Mouse (Mus musculus) large intestine, adult 2 months (tissue): ENCODE measurements around the gene Abcg8. TPM values are rescaled to one million over a fixed set of nuclear protein-coding genes. Genes with fewer than 3 reads are reported as not detected.

Experiments
- DNase-seq: peaks from one replicate; pipeline ENCODE4 v3.0.0-alpha.2; 2012; ENCODE audit warnings: low read depth, low spot score
- WGBS: fragments of 180-500 bp; shearing (Covaris S2); methylation state at CpG from one replicate; pipeline ENCODE4 v1.1.7; 2018; 5-methylcytosine and 5-hydroxymethylcytosine counted together
- polyA plus RNA-seq: library from polyadenylated mRNA; depleted of rRNA; stranded (reverse); fragments of >200 nt; gene quantifications from 2 replicates; pipeline ENCODE4 v1.2.3, GENCODE M21; 2012; rRNA removed

The Abcg8 gene
- polyA plus RNA-seq, 1 experiment: 79.2 TPM

- no peak for DNase-seq
- 79% methylated on average over 9 of the region's 9 CpGs for WGBS
Observed at GRCm38 (mm10) chr17:84748152-84748682, 72.1 kb downstream of the Abcg8 start.

- no peak for DNase-seq
- 59% methylated on average over 8 of the region's 8 CpGs for WGBS
Observed at GRCm38 (mm10) chr17:84749297-84749696, 73.2 kb downstream of the Abcg8 start.

Other genes with a start within 250 kb of the Abcg8 start
- gene Thada, start 210.1 kb upstream of the Abcg8 start, polyA plus RNA-seq: 4.4 and 5.4 TPM in 2 replicates
- 2.3 and 4.0 TPM in 2 replicates for gene Plekhh2, start 164.4 kb upstream of the Abcg8 start, polyA plus RNA-seq
- 0.99 and 1.1 TPM in 2 replicates for gene Dync2li1, start 49.8 kb upstream of the Abcg8 start, polyA plus RNA-seq
- 112 and 255 TPM in 2 replicates for gene Abcg5, start 6.7 kb downstream of the Abcg8 start, polyA plus RNA-seq
- gene Lrpprc, start 114.5 kb downstream of the Abcg8 start, polyA plus RNA-seq: 8.4 and 13.2 TPM in 2 replicates